Mouse (Mus musculus): ENCODE data around the gene Lrrfip1.

GRCm38 (mm10) chr1:91169157-91169556 lies 170.6 kb downstream of the Lrrfip1 start:
- TF ChIP-seq CTCF (IDR thresholded peaks at IDR 0.05; ENCODE audit: control insufficient read depth, insufficient read depth, low read length) (no peak), POLR2A (IDR thresholded peaks at IDR 0.05; ENCODE audit: borderline replicate concordance, control insufficient read depth, low read depth, low read length) (no peak)

Measured in bone marrow, adult 2 months (tissue).